Mouse (Mus musculus) C3H10T1/2 (cell line): ENCODE measurements around the gene Gm4737. TPM values are rescaled to one million over a fixed set of nuclear protein-coding genes. Genes with fewer than 3 reads are reported as not detected.

Experiments
- polyA plus RNA-seq, 2 experiments: library from polyadenylated mRNA; unstranded; fragments of >200 nt; fragmentation: generic; extraction: Trizol; gene quantifications; one replicate each; pipeline ENCODE4 v1.2.1; 2012; ENCODE audit warnings: missing spikeins in 2 of 2

The Gm4737 gene
- polyA plus RNA-seq = 100 to 1,000 TPM; 117 to 273 TPM

DNA sequence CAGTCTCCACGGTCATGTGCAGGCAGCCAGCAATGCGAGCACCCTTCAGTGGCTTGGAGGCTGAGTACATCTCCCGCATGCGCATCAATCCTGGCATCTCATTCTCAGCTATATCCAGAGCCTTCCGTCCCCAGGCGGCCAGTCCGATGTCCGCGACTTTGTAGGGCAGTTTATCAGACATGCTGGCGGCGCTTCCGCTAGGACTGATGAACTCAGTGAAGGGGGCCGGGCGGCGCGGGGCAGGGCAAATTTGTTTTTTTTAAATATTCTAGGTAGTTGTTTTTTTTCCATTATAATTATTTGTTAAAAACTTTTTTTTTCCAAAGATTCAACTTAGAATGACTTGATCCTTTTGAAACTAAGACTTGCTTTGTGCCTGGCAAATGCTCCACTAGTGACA, at the start of gene Gm4737:
Gene Gm4737 (minus strand): TSS at position 246 of the 400 bp plus-strand sequence.

DNA sequence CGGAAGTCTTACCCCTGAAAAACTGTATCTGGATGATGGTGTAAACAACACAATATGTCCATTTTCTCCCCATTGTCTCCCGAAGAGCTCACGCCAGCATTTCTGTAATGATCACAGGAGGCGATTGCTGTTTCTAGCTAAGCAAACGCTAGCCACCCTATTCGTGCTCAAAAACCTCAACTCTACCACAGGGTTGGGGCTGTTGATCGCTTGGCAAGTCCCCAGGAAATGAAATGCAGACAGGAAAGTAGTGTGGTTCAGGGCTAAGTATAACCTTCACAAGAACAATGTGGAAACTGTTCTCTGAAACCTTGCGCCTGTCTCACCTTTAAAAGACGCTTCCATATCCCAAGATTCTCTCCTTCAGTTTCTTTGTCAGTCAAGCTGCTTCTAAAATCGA, 34.9 kb downstream of the Gm4737 start, which contains the start of gene Cd96:
Gene Cd96 (minus strand): TSS at position 232 of the 400 bp plus-strand sequence.

Other genes with a start within 250 kb of the Gm4737 start
- gene Phldb2, start 201.5 kb downstream of the Gm4737 start, polyA plus RNA-seq = 10 to 100 TPM in 1 of 2 experiments, under 1 TPM in 1; 0.70 to 13.9 TPM
- under 1 TPM; 0.02 to 0.51 TPM for gene Plcxd2, start 144.9 kb downstream of the Gm4737 start, polyA plus RNA-seq
- under 1 TPM in 1 of 2 experiments, not detected in 1; 0.22 TPM for gene Cd96, start 34.8 kb downstream of the Gm4737 start, polyA plus RNA-seq